Mouse (Mus musculus) spleen, adult 2 months (tissue): ENCODE results near the gene Gm21985.
A peak's percentile ranks its signal among the peaks of the same experiment; 100 is the strongest.

Experiments used
- CTCF ChIP-seq: fragments of 200-500 bp; IDR thresholded peaks from 2 replicates; pipeline ENCODE4 v1.5.1; 2011; ENCODE audit warnings: mild to moderate bottlenecking, inconsistent platforms; ENCODE audit not compliant: insufficient read depth, insufficient read length, insufficient replicate concordance; ENCODE audit errors: extremely low read depth
- POLR2A ChIP-seq: fragments of 200-500 bp; IDR thresholded peaks from 2 replicates; pipeline ENCODE4 v1.6.1; 2011; ENCODE audit warnings: low read depth, low read length, inconsistent platforms

- no peak for TF ChIP-seq CTCF
- TF ChIP-seq POLR2A, result peak; percentile 40
Observed at GRCm38 (mm10) chr2:112266242-112266592, at the start of gene Gm21985.
